Mouse (Mus musculus): ENCODE measurements at regions not wholly inside any gene's neighbourhood (a gene's known extent, or its start where the extent isn't known, plus 50 kb on each side); places are given as distances from the start of the nearest gene placed in this dataset.
A peak's percentile ranks its signal among the peaks of the same experiment; 100 is the strongest.

GRCm38 (mm10) chr2:116971666-116972613 lies 93.4 kb downstream of the Tmco5 start:
- Histone ChIP-seq H3K27ac (ENCODE audit: low read length) (no peak overlapping the region), H3K9me3 (replicated peaks; ENCODE audit: control insufficient read depth, low read length, poor library complexity, severe bottlenecking) (no peaks in the 10 kb centered on the region), H3K9ac (ENCODE audit: low read depth, low read length) (no peak overlapping the region), H3K4me1 (ENCODE audit: control insufficient read depth, insufficient read depth, low read length) (peaks cover 29% of the 10 kb centered on the region), H3K27me3 (ENCODE audit: control insufficient read depth, insufficient read depth, low read depth, low read length) (no peaks in the 10 kb centered on the region), H3K4me3 (ENCODE audit: low read depth, low read length) (no peak overlapping the region), H3K4me2 (ENCODE audit: low read length) (peak overlapping the region; percentile 36), H3K36me3 (ENCODE audit: control insufficient read depth, insufficient read depth, low read length) (no peaks in the 10 kb centered on the region)
- ATAC-seq: no peak
- WGBS: 7% methylated on average over 9 of the region's 9 CpGs

GRCm38 (mm10) chr2:116972614-116972985 lies 94.1 kb downstream of the Tmco5 start:
- Histone ChIP-seq H3K4me2 (ENCODE audit: low read length) (peak overlapping the region; percentile 36), H3K36me3 (ENCODE audit: control insufficient read depth, insufficient read depth, low read length) (no peaks in the 10 kb centered on the region), H3K27ac (ENCODE audit: low read length) (no peak overlapping the region), H3K4me1 (ENCODE audit: control insufficient read depth, insufficient read depth, low read length) (peaks cover 33% of the 10 kb centered on the region), H3K9me3 (replicated peaks; ENCODE audit: control insufficient read depth, low read length, poor library complexity, severe bottlenecking) (no peaks in the 10 kb centered on the region), H3K4me3 (ENCODE audit: low read depth, low read length) (no peak overlapping the region), H3K27me3 (ENCODE audit: control insufficient read depth, insufficient read depth, low read depth, low read length) (no peaks in the 10 kb centered on the region), H3K9ac (ENCODE audit: low read depth, low read length) (no peak overlapping the region)
- WGBS: 1% methylated on average over 6 of the region's 6 CpGs
- no peak for ATAC-seq

GRCm38 (mm10) chr2:116973441-116973840 lies 95.0 kb downstream of the Tmco5 start:
- Histone ChIP-seq H3K36me3 (ENCODE audit: control insufficient read depth, insufficient read depth, low read length) (no peaks in the 10 kb centered on the region), H3K27me3 (ENCODE audit: control insufficient read depth, insufficient read depth, low read depth, low read length) (no peaks in the 10 kb centered on the region), H3K9me3 (replicated peaks; ENCODE audit: control insufficient read depth, low read length, poor library complexity, severe bottlenecking) (no peaks in the 10 kb centered on the region), H3K4me1 (ENCODE audit: control insufficient read depth, insufficient read depth, low read length) (peaks cover 33% of the 10 kb centered on the region), H3K9ac (ENCODE audit: low read depth, low read length) (no peak overlapping the region), H3K4me3 (ENCODE audit: low read depth, low read length) (no peak overlapping the region), H3K4me2 (ENCODE audit: low read length) (no peak overlapping the region), H3K27ac (ENCODE audit: low read length) (no peak overlapping the region)
- no peak for ATAC-seq
- WGBS: 33% methylated on average over 3 of the region's 3 CpGs

- no peaks in the 10 kb centered on the region for H3K9me3 ChIP-seq (replicated peaks; ENCODE audit: control insufficient read depth, low read length, poor library complexity, severe bottlenecking)
- WGBS: 62% methylated on average over 9 of the region's 9 CpGs
Measured at GRCm38 (mm10) chr2:116974152-116974551, 95.7 kb downstream of the Tmco5 start.

GRCm38 (mm10) chr2:116974569-116975060 lies 96.1 kb downstream of the Tmco5 start:
- Histone ChIP-seq H3K27me3 (ENCODE audit: control insufficient read depth, insufficient read depth, low read depth, low read length) (no peaks in the 10 kb centered on the region), H3K9ac (ENCODE audit: low read depth, low read length) (peak overlapping the region; percentile 83; the same call in 1 of the 2 replicates), H3K9me3 (replicated peaks; ENCODE audit: control insufficient read depth, low read length, poor library complexity, severe bottlenecking) (no peaks in the 10 kb centered on the region), H3K4me2 (ENCODE audit: low read length) (peak overlapping the region; percentile 75), H3K36me3 (ENCODE audit: control insufficient read depth, insufficient read depth, low read length) (no peaks in the 10 kb centered on the region), H3K4me1 (ENCODE audit: control insufficient read depth, insufficient read depth, low read length) (peaks cover 33% of the 10 kb centered on the region), H3K4me3 (ENCODE audit: low read depth, low read length) (peak overlapping the region; percentile 62), H3K27ac (ENCODE audit: low read length) (peak overlapping the region; percentile 90)
- 8% methylated on average over 7 of the region's 7 CpGs for WGBS
- ATAC-seq: no peak

More at GRCm38 (mm10) chr2:116974152-116974551, 95.7 kb downstream of the Tmco5 start:
- no peaks in the 10 kb centered on the region for H3K36me3 ChIP-seq (ENCODE audit: control insufficient read depth, insufficient read depth, low read length)
- no peak overlapping the region for H3K4me2 ChIP-seq (ENCODE audit: low read length)
- H3K27me3 ChIP-seq (ENCODE audit: control insufficient read depth, insufficient read depth, low read depth, low read length): no peaks in the 10 kb centered on the region
- no peak overlapping the region for H3K4me3 ChIP-seq (ENCODE audit: low read depth, low read length)
- peaks cover 33% of the 10 kb centered on the region for H3K4me1 ChIP-seq (ENCODE audit: control insufficient read depth, insufficient read depth, low read length)
- no peak overlapping the region for H3K9ac ChIP-seq (ENCODE audit: low read depth, low read length)
- ATAC-seq: no peak
- 0 out of 2 replicates have a peak overlapping the region, but pooled peaks have one; percentile 6 for H3K27ac ChIP-seq (ENCODE audit: low read length)

- H3K36me3 ChIP-seq (ENCODE audit: control insufficient read depth, insufficient read depth, low read length): no peaks in the 10 kb centered on the region
- peaks cover 37% of the 10 kb centered on the region for H3K4me1 ChIP-seq (ENCODE audit: control insufficient read depth, insufficient read depth, low read length)
- peak overlapping the region; percentile 62 for H3K4me3 ChIP-seq (ENCODE audit: low read depth, low read length)
- H3K4me2 ChIP-seq (ENCODE audit: low read length): peak overlapping the region; percentile 75
- H3K27me3 ChIP-seq (ENCODE audit: control insufficient read depth, insufficient read depth, low read depth, low read length): no peaks in the 10 kb centered on the region
- peak; percentile 60 for ATAC-seq
- no peaks in the 10 kb centered on the region for H3K9me3 ChIP-seq (replicated peaks; ENCODE audit: control insufficient read depth, low read length, poor library complexity, severe bottlenecking)
- under 1% methylated on average over 14 of the region's 14 CpGs for WGBS
- peak overlapping the region; percentile 83 for H3K9ac ChIP-seq (ENCODE audit: low read depth, low read length)
- H3K27ac ChIP-seq (ENCODE audit: low read length): peak overlapping the region; percentile 90
Measured at GRCm38 (mm10) chr2:116975091-116975600, 96.7 kb downstream of the Tmco5 start.

GRCm38 (mm10) chr2:116975601-116976431 lies 97.3 kb downstream of the Tmco5 start:
- H3K4me3 ChIP-seq (ENCODE audit: low read depth, low read length): peak overlapping the region; percentile 62
- peaks cover 39% of the 10 kb centered on the region for H3K4me1 ChIP-seq (ENCODE audit: control insufficient read depth, insufficient read depth, low read length)
- under 1% methylated on average over 51 of the region's 54 CpGs for WGBS

GRCm38 (mm10) chr2:116976432-116976750 lies 97.9 kb downstream of the Tmco5 start:
- Histone ChIP-seq H3K9me3 (replicated peaks; ENCODE audit: control insufficient read depth, low read length, poor library complexity, severe bottlenecking) (no peaks in the 10 kb centered on the region), H3K36me3 (ENCODE audit: control insufficient read depth, insufficient read depth, low read length) (no peaks in the 10 kb centered on the region), H3K4me1 (ENCODE audit: control insufficient read depth, insufficient read depth, low read length) (peaks cover 39% of the 10 kb centered on the region), H3K9ac (ENCODE audit: low read depth, low read length) (no peak overlapping the region), H3K4me2 (ENCODE audit: low read length) (peak overlapping the region; percentile 75), H3K4me3 (ENCODE audit: low read depth, low read length) (peak overlapping the region; percentile 62; the same call in 1 of the 2 replicates), H3K27me3 (ENCODE audit: control insufficient read depth, insufficient read depth, low read depth, low read length) (no peaks in the 10 kb centered on the region), H3K27ac (ENCODE audit: low read length) (peak overlapping the region; percentile 90)
- under 1% methylated on average over 7 of the region's 7 CpGs for WGBS
- ATAC-seq: no peak

More at GRCm38 (mm10) chr2:116975601-116976431, 97.3 kb downstream of the Tmco5 start:
- Histone ChIP-seq H3K36me3 (ENCODE audit: control insufficient read depth, insufficient read depth, low read length) (no peaks in the 10 kb centered on the region), H3K4me2 (ENCODE audit: low read length) (peak overlapping the region; percentile 75), H3K9ac (ENCODE audit: low read depth, low read length) (peak overlapping the region; percentile 83), H3K27me3 (ENCODE audit: control insufficient read depth, insufficient read depth, low read depth, low read length) (no peaks in the 10 kb centered on the region), H3K9me3 (replicated peaks; ENCODE audit: control insufficient read depth, low read length, poor library complexity, severe bottlenecking) (no peaks in the 10 kb centered on the region), H3K27ac (ENCODE audit: low read length) (peak overlapping the region; percentile 90)
- peak; percentile 95 for ATAC-seq
